Mouse (Mus musculus): ENCODE measurements at regions not wholly inside any gene's neighbourhood (a gene's known extent, or its start where the extent isn't known, plus 50 kb on each side); places are given as distances from the start of the nearest gene placed in this dataset.
"Not testable (repeated sequence)": the region's sequence is repeated elsewhere in the genome, so short reads cannot be mapped to it uniquely, and the experiment has no call there.

DNA sequence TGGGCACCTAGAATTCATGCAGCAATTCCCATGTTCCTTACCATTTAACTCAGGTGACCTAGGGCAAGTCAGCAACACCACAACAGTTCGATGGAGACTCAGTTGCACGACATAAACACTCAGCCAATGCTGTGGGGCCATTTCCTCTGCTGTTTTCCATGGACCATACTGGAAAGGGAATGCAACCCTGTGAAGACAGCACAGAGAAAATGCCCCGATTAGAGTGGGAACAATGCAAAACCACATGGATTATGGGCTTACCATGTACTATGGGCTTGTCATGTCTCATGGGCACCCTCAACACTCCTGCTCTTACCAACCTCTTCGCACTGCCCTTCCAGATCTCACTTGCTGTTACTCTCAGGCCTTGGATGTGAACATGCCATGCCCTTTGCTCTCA is 207.6 kb downstream of the Snurf start:
- not testable (repeated sequence) for DNase-seq (ENCODE audit: low spot score in 2 of 2); H3K4me3 ChIP-seq; H3K27ac ChIP-seq

DNA sequence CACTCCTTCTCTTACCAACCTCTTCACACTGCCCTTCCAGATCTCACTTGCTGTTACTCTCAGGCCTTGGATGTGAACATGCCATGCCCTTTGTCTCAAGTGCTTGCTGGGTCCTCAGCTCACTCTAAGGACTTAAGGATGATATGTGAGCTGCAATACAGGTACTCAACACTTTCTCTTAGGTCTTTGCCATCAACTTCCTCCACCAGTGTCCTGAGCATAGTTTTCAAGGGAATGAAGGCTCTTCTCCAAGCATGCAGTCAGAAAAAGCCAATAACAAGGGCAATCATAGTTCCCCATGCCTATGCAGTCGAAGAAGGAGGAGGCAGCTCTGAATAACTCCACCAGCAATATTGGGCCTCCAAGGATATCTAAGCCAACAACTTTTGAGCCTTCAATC is 235.1 kb downstream of the Snurf start:
- H3K4me3 ChIP-seq; DNase-seq (ENCODE audit: low spot score in 2 of 2): not testable (repeated sequence)

DNA sequence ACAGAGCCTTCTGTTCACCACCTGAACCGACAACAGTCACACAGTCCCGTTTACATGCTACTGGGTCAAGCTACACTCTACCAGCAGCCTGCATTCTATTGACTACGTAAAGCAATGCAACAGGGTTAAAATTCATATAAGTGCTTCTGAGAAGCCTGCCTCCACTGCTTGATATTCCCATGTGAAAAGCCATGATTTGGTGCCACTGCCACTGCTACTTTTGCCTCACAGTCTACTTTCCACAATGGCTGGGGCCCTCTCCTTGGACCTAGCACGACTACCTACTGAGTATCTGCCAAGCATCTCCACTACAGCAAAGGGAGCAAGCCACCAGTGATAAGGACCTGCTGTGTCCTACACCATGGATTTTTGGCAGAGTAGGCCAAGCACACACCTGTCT is 236.2 kb downstream of the Snurf start:
- peak in 1 of 2 experiments; percentile 8 for DNase-seq (ENCODE audit: low spot score in 2 of 2)
- H3K27ac ChIP-seq, H3K4me3 ChIP-seq: not testable (repeated sequence)

More for the DNA sequence above, 235.1 kb downstream of the Snurf start:
- not testable (repeated sequence) for H3K27ac ChIP-seq

DNA sequence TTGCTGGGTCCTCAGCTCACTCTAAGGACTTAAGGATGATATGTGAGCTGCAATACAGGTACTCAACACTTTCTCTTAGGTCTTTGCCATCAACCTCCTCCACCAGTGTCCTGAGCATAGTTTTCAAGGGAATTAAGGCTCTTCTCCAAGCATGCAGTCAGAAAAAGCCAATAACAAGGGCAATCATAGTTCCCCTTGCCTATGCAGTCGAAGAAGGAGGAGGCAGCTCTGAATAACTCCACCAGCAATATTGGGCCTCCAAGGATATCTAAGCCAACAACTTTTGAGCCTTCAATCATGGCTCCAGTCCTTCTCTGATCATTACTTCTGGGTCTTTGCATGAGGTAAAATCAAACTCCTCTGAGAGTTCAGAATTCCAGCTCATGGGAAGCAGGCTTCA is 237.5 kb downstream of the Snurf start:
- DNase-seq (ENCODE audit: low spot score in 2 of 2); H3K27ac ChIP-seq; H3K4me3 ChIP-seq: not testable (repeated sequence)

All from layer of hippocampus, adult 2 months (tissue).